Mouse (Mus musculus) frontal cortex, postnatal 10 days (tissue): Measurements from ENCODE around the gene Abr.

Experiments used
- DNase-seq, 2 experiments: peaks; one replicate each; pipeline ENCODE4 v3.0.0; 2022; ENCODE audit warnings: low spot score in 2 of 2, mixed read lengths in 1 of 2

Abr gene

DNA sequence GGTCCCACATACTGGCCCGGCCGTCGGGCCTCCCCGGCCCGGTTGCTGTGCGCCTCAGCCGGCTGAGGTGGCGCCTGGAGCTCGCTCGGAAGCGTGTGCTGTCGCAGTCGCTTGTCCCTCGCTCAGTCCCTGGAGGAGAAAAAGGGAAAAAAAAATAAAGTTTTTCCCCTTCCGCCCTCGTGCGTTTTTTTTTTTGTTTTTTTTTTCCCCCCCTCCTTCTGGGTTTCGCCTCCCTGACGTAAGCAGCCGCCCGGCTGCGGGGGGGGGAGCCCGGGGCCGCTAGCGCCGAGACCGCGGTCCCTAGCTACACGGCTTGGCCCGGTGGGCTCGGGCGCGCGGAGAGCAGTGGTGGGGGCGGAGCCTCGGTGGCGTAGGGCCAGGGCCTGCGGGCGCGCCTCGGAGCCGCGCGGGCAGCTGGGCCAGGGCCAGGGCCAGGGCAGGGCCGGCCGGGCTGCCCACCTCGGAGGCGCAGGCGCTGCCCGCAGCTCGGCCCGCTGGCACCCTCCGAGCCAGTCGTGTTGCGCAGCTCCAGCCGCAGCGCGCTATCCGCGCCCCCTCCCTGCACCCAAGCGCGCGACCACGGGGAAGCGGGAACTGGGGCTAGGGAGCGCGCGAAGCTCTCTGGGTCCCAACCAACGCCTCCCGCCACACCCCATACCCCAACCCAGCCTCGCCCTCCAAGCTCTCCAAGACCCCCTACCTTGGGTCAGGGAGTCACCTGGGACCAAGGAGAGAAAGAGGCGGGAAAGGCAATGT lies 1.3 kb upstream of the Abr start:
- DNase-seq: peak; percentile 28 to 64

DNA sequence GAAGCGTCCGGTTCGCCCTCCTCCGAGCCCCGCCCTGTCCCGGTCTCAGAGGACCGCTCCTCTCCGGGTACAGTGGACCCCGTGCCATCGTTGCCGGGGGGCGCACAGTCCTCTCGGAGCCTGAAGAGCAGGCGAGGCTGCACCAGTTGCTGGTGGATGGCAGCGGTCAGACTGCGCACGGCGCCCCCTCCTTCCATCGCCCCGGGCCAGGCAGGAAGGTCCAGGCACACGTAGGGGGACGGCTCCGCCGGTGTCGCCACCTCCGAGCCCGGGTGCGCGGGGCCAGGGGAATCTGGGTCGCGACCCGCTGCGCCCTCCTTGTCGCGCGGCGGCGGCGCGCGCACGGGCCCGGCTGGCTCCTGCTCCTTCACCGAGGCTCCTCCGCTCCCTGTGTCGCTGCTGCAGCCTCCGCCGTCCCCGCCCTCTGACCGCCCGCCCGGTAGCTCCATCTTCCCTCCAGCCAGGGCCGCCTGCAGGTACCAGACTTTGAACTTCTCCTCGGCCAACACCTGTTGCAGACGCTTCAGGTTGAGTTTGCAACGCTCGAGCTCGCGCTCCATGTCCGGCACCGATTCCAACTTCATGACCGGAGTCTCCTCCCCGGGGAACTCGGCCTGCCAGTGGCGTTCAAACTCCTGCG lies 572 bp upstream of the Abr start:
- DNase-seq: peak; percentile 22 to 26

GRCm38 (mm10) chr11:76618134-76618533 lies 4.0 kb downstream of the Abr start:
- no peak for DNase-seq

DNA sequence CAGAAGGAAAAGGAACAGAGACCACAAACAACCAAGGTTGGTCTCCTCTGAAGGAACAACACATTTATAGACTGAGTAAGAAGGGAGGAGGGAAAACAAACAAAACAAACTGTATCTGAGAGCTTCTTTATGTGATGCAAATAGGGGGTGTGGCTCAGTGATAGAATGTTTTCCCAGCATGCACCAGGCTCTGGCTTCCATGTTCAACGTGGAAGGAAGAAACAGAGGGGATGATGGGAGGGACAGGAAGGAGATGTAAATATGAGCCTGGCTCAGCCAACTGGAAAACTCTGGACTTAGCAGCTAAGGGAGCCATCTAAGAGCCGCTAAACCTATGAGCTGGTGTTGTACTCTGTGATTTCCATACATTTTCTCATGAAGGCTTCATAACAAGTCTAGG lies 7.9 kb downstream of the Abr start:
- DNase-seq: no peak

DNA sequence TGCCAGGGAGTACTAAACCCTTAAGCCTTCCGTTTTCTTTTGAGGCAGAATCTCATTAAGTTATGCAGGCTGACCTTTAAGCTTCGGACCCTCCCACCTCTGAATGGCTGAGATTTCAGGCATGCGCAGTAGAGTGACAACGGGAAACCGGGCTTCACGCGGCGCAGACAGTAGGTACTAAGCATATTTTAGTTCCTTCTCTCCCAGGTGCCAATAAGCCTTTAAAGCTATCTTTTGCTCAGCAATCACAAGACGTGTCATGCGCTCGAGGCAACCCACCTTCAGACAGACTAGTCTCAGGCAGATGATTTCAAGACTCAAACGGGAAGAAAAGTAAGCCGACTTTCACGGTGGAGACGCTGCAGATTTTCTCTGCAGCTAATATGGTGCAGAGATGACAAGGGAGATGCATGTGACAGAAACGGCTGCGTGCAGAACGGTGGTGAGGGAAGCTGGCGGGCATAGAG lies 9.4 kb downstream of the Abr start:
- peak in 1 of 2 experiments; percentile 35 for DNase-seq

DNA sequence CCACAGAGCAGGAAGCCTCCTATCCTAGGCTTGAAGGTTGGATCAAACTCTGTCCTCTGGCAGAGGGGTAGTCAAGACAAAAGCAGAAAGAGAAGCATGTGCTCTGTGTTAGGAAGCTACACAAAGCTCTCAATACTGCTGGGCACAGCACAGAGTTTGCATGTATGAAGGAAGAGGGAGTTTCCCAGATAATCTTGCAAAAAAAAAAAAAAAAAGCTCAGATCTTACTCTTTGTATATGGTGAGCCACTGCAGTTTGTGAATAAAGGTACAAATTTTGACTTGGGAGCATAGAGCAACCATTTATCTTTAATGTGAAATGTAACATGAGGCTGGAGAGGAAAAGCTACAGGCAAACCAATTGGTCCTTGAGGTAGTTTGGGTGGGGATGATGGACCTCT lies 11.2 kb downstream of the Abr start:
- DNase-seq: no peak

- no peak for DNase-seq
These were observed 15.6 kb downstream of the Abr start for GRCm38 (mm10) chr11:76606521-76606920.

DNA sequence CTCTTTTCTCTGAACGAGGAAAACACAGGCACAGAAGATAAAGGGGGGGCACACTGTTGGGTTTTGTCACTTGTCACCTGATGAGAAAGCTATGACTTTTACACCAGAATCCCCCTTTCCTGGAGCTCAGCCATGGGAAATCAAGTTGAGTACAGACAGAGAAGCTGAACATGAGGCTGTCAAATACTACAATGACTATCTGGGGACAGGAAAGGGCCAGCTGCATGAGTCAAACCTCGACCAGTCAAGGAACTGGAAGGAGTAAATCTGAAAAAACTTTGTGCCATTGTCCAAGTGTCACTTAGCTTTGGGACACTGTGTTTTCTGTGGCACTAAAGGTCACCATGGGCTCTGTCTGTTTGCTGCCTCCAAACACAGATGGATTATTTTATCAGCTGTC lies 22.9 kb downstream of the Abr start:
- DNase-seq: no peak

DNA sequence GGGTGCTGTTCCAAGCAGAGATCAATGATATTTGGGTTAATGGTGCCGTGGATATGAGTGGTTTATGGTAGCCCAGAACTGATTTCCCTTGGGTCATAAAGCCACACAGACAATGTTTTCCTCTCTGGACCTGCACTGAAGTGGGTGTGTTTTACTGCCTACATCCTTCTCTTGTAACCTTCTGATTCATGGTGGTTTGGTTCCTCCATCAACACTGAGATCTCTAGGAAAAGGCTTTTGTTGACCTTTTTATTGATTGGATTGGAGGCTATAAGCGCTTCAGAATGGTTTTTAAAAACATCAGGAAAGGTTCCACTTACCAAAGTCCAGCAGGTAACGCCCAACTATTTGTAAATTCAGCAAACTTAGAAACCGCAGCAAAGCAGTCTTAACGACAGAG lies 23.4 kb downstream of the Abr start:
- DNase-seq: no peak

GRCm38 (mm10) chr11:76593620-76594326 lies 28.3 kb downstream of the Abr start:
- DNase-seq: no peak

DNA sequence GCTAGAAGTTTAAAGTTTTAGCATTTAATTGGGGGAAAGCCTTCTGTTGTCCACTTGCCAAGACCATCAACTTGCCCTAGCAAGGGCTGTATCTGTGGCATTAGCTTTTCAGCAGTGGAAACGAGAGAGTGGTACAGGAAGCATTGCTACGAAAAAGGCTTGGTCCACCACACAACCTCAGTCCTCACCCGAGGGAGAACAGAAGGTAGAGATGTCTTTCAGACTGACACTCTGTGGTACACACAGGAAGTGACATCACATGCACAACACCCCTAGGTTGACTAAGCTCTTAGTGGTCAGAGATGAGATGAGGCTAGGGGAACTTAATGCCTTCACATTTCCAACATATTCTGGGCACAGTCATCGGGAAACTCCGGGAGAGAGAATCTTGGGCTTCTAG lies 32.4 kb downstream of the Abr start:
- DNase-seq: no peak

GRCm38 (mm10) chr11:76588632-76589485 lies 33.3 kb downstream of the Abr start:
- no peak for DNase-seq

DNA sequence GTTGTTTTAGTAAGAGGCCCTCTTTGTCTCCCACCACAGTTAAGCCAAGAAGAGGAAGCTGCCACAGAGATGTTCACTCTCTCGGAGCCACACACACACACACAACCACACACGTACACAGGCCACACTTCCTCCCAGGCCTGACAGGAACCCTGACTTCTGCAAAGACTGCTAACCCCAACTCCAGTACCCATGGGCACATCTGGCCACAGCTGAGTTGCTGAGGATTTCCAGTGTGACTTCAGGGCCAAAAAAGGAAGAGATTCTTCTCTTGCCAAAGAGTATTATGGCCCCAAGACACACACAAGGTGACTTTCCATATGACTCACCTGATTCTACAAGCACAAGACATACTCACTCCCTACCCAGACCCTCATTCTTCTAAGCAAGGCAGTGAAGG lies 34.1 kb downstream of the Abr start:
- no peak for DNase-seq

- no peak for DNase-seq
These were observed 34.8 kb downstream of the Abr start for GRCm38 (mm10) chr11:76587333-76587732.

- no peak for DNase-seq
These were observed 36.0 kb downstream of the Abr start for GRCm38 (mm10) chr11:76586119-76586518.

DNA sequence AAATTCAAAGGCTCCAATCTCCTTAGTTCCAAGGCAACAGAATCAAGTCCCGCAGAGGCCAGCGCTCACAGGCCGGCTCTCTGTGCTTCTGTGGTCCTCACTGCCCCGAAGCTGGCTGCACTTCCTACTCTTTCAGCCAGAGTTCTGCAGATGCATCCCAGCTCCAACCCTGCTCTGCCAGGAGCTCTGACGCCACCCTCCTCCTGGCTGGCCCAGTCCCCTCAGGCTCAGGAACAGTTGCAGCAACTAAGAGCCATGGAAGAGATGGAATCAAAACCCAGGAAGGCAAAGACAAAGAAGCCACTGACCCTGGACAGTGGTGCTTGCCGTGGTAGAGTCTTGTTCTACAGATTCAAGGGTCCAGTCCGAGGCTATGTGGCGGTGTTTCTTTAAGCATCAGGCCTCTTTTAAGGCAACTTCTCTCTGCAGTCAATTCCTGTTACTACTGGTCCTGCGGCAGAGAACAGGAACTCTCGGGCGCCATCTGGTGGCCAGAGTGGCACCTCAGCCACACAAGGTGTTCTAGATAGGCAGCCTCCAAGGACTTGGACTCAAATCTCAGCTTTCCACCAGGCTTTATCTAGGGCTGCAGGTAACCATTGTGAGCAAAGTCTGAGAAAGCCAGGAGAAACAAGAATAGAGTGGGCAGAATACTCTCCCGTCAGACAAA lies 44.4 kb downstream of the Abr start:
- peak; percentile 61 to 87 for DNase-seq

DNA sequence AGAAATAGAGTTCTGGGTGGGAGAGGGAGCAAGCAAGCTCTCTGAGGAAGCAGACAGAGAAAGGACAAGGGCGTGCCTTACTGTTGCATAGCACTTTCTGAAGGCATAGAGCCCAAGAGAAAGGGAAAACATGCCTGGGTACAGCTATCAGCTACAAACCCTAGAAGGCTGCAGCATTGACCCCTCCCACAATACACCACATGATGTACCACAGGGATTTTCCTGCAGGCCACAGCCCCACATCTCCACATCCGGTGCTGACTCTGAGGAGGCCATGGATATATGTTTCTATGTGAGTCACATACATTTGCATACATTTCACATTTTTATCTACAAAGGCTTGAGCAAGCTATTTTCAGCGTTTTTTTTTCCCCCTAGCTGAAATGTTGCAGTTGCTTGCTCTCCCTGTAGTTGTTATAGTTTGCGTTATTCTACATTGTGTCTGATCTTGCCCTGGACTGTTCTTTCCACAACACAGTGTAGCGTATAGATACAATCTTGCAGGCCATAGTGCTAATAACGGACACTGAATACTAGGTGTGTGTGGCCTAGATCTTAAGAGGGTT lies 49.2 kb downstream of the Abr start:
- DNase-seq: peak; percentile 26 to 46

DNA sequence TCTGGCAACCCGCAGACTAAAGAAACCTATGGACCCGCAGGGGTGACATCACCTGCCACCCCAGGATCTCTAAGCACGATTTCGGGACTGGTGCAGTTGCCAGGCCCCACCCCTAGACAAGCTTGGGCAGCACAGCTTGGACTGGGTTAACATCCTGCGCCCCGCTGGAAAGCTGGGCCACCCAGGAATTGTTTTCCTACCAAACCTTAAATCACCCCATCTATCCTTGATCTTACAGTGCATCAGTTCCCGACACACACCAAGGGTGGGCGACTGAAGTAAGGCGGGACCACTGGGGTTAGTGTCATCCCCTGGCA lies 50.5 kb downstream of the Abr start:
- DNase-seq: no peak

GRCm38 (mm10) chr11:76570741-76571612 lies 51.1 kb downstream of the Abr start:
- DNase-seq: peak; percentile 73 to 74

DNA sequence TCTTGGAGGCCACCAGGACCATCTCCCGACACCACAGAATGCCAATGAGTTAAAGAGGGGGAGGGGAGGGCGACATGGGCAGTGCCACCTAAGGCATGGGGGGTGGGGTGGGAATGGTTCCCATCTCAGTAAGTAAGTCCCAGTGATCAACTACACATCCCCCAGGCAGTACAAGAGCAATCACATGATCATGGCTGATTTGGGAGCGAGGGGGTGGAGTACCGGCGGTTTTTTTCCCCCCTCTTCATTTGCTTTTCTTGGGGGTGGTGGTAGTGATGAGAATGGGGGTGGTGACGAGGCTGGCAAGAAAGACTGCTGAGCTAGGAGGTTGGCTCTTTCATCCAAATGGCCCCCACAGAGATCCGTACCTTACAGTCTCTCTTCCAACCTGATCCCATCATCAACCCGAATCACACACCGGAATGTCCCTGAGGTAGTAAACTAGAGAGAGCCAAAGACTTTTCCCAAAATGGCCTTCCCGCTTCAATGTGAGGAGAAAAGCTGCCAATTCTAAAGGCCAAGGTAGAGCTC lies 51.8 kb downstream of the Abr start:
- peak in 1 of 2 experiments; percentile 29 for DNase-seq
